Mouse (Mus musculus): ENCODE data around the gene Map2k4. TPM values are rescaled to one million over a fixed set of nuclear protein-coding genes. Genes with fewer than 3 reads are reported as not detected.

Gene Map2k4
- 10 to 100 TPM; 55.6 to 59.6 TPM for total RNA-seq (2021)

- DNase-seq: peak; percentile 94
- intact Hi-C loops (cut with DNase I): loop anchor here (2.0 to 5.0 kb wide), 3 partner anchors 19 to 81 kb away; partner anchors contain the start of gene Zkscan6
These were observed at the start of gene Map2k4 for GRCm38 (mm10) chr11:65788154-65788553. Map2k4 (minus strand) TSS chr11:65788297.

- intact Hi-C loops (cut with DNase I): loop anchor here (5.0 kb wide), 1 partner anchor 298 kb away; no protein-coding TSS in a partner anchor
- no peak for DNase-seq
These were observed 36.5 kb upstream of the Map2k4 start for GRCm38 (mm10) chr11:65824556-65824955.

- intact Hi-C loops (cut with DNase I): loop anchor here (2.0 to 5.0 kb wide), 2 partner anchors 301 to 1050 kb away; no protein-coding TSS in a partner anchor
- DNase-seq: peak; percentile 73 to 83
These were observed 32.8 kb upstream of the Map2k4 start for GRCm38 (mm10) chr11:65820877-65821276.

GRCm38 (mm10) chr11:65820280-65820679 lies 32.2 kb upstream of the Map2k4 start:
- intact Hi-C loops (cut with DNase I): loop anchor here (2.0 to 5.0 kb wide), 2 partner anchors 302 to 1051 kb away; no protein-coding TSS in a partner anchor
- DNase-seq: no peak

- no peak for DNase-seq
- intact Hi-C loops (cut with DNase I): no loop called here
These were observed 30.1 kb upstream of the Map2k4 start for GRCm38 (mm10) chr11:65818193-65818592.

GRCm38 (mm10) chr11:65816237-65816636 lies 28.1 kb upstream of the Map2k4 start:
- DNase-seq: no peak
- intact Hi-C loops (cut with DNase I): no loop called here

GRCm38 (mm10) chr11:65814381-65814780 lies 26.3 kb upstream of the Map2k4 start:
- intact Hi-C loops (cut with DNase I): no loop called here
- DNase-seq: no peak

- intact Hi-C loops (cut with DNase I): no loop called here
These were observed 24.0 kb upstream of the Map2k4 start for GRCm38 (mm10) chr11:65812088-65812487.

GRCm38 (mm10) chr11:65807601-65808000 lies 19.5 kb upstream of the Map2k4 start:
- intact Hi-C loops (cut with DNase I): loop anchor here (2.0 kb wide), 1 partner anchor 19 kb away; the partner anchor contains the start of gene Map2k4
- no peak for DNase-seq

More at GRCm38 (mm10) chr11:65812088-65812487, 24.0 kb upstream of the Map2k4 start:
- no peak for DNase-seq

GRCm38 (mm10) chr11:65806909-65807504 lies 18.9 kb upstream of the Map2k4 start, which contains the start of gene Zkscan6:
Zkscan6 (plus strand) TSS chr11:65807175.
- intact Hi-C loops (cut with DNase I): loop anchor here (2.0 kb wide), 1 partner anchor 18 kb away; the partner anchor contains the start of gene Map2k4
- DNase-seq: peak; percentile 86 to 89

- DNase-seq: peak; percentile 40 to 52
- intact Hi-C loops (cut with DNase I): loop anchor here (2.0 kb wide), 1 partner anchor 18 kb away; the partner anchor contains the start of gene Map2k4
These were observed 18.3 kb upstream of the Map2k4 start for GRCm38 (mm10) chr11:65806321-65806904.

- no peak for DNase-seq
- intact Hi-C loops (cut with DNase I): no loop called here
These were observed 13.8 kb upstream of the Map2k4 start for GRCm38 (mm10) chr11:65801899-65802298.

- DNase-seq: no peak
- intact Hi-C loops (cut with DNase I): no loop called here
These were observed 7.8 kb upstream of the Map2k4 start for GRCm38 (mm10) chr11:65795896-65796295.

GRCm38 (mm10) chr11:65794428-65795219 lies 6.5 kb upstream of the Map2k4 start:
- no peak for DNase-seq
- intact Hi-C loops (cut with DNase I): no loop called here

GRCm38 (mm10) chr11:65787421-65788151 lies 511 bp downstream of the Map2k4 start:
- intact Hi-C loops (cut with DNase I): loop anchor here (2.0 to 5.0 kb wide), 3 partner anchors 19 to 80 kb away; partner anchors contain the start of gene Zkscan6
- no peak for DNase-seq

GRCm38 (mm10) chr11:65786160-65786559 lies 1.9 kb downstream of the Map2k4 start:
- DNase-seq: no peak
- intact Hi-C loops (cut with DNase I): loop anchor here (5.0 kb wide), 2 partner anchors 54 to 79 kb away; no protein-coding TSS in a partner anchor

GRCm38 (mm10) chr11:65781596-65781995 lies 6.5 kb downstream of the Map2k4 start:
- intact Hi-C loops (cut with DNase I): no loop called here
- no peak for DNase-seq

GRCm38 (mm10) chr11:65779578-65779977 lies 8.5 kb downstream of the Map2k4 start:
- no peak for DNase-seq
- intact Hi-C loops (cut with DNase I): no loop called here

GRCm38 (mm10) chr11:65779066-65779465 lies 9.0 kb downstream of the Map2k4 start:
- no peak for DNase-seq
- intact Hi-C loops (cut with DNase I): no loop called here

- no peak for DNase-seq
- intact Hi-C loops (cut with DNase I): no loop called here
These were observed 10.3 kb downstream of the Map2k4 start for GRCm38 (mm10) chr11:65777810-65778209.
